Mouse (Mus musculus) layer of hippocampus, adult 11-12 months (tissue): ENCODE data around the gene Pemt.

ENCODE experiments used
- DNase-seq: peaks from one replicate; pipeline ENCODE4 v3.0.0; 2022; ENCODE audit warnings: low spot score

Pemt gene

DNA sequence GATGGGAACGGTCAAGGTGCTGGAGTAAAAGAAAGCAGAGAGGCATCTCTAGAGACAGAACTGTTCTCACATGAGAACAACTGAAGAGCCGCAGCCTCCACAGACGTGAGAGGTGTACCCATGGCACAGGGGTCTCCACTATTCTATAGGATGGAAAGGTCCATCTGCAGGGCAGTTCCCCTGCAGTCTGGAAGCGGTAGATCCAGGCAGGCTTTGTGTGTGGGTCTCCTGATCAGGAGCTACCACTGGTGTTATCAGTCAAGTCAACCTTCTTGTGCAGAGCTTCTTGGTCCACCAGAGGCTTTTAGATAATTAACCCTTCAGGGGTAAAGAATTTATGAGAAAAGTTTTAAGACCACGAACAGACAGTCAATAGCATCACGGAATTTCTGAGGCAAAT, 10.2 kb upstream of the Pemt start:
- no peak for DNase-seq

DNA sequence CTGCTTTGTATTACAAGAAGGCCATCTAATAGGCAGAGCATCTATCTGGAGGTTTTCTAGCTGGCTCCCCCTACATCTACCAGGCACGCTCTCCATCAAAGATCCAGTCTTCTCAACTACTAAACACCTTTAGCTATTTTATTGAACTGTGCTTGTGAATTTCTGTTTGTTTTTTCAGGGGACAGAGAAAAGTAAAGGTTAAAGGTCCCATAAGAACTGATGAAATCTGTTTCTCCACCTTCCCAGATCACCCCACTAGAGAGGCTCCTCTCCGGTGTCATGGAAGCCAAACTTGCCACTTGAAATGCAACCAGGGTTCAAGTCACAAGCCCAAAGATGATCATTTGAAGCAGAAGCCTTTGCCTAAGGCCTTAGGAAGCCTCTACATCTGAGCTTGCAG, 2.6 kb upstream of the Pemt start:
- DNase-seq: no peak

DNA sequence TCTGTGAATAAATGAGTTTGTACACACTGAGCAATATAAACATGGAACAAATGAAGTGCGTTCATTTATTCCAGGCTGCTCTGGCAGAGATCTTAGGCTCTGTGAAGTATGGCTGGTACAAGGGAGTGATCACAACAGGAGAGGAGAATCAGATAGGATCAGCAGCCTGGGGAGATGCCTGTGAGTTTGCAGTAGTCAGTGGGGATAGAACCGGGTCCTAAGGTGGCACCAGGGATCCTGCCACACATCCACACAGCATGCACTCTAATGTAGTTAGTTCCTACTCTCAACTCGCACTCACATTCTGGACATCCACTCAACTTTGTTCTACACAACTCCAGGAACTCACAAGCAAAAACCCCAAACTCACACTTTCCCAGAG, 622 bp downstream of the Pemt start:
- DNase-seq: peak; percentile 20

DNA sequence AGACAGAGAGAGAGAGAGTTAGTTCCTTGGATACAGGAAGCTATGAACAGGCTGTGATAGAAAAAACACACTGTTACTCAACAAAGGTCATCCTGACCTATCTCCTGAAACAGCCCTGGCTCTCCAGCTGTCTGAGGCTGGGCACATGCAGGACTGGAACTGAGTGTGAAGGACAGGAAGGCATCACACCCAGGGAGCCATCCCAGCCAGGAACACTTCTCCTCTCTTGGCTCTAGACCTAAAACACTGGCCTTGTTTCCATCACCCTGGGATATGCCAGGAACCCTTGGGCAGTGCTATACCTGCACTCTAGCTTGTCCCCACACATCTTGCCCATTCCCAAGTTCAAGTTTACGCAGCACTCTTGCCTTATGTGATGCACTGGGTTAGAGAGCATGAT, 1.5 kb downstream of the Pemt start:
- DNase-seq: no peak

GRCm38 (mm10) chr11:60042277-60042676, 4.0 kb downstream of the Pemt start:
- DNase-seq: no peak

GRCm38 (mm10) chr11:60036537-60037220, 9.6 kb downstream of the Pemt start:
- no peak for DNase-seq

DNA sequence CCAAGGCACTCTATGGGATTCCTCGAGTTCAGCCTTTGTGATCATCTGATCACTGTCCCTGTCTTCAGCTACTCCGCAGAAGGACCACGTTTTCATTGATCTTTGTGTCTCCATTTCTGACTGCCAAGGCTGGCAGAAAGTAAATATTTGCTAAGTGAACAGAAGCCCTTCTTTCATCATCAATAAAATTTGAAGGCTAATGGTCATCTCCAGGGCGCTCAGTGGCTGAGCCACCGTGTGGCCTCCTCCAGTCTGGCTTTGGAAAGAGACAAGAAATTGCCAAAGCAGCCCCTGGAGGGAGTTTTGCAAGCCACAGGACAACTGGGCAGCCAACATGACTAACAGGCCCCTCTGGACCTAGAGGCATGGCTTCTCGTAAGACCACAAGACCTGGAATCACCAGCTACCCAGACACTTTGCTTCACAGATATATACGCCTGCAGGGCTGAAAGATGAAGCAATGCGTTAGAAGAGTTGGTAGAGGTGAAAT, 11.3 kb downstream of the Pemt start:
- no peak for DNase-seq

DNA sequence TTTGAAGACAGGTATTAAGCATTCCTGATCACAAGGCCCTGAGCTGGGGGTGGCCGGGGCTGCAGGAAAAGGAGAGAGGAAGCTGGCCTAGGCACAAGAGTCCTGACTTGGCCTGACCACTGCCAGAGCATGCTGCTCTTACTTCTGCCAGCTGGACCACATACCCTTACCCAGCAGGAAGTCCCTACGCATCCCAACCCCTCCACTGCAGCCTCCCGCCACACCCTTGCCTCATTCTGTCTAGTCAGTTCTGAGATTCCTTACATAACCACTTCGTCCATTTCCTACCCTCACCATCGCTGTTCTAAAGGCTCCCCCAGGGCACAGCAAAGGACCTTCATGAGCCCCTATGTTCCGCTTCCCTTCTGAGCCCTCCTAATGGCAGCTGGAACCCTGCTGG, 12.0 kb downstream of the Pemt start:
- DNase-seq: no peak

DNA sequence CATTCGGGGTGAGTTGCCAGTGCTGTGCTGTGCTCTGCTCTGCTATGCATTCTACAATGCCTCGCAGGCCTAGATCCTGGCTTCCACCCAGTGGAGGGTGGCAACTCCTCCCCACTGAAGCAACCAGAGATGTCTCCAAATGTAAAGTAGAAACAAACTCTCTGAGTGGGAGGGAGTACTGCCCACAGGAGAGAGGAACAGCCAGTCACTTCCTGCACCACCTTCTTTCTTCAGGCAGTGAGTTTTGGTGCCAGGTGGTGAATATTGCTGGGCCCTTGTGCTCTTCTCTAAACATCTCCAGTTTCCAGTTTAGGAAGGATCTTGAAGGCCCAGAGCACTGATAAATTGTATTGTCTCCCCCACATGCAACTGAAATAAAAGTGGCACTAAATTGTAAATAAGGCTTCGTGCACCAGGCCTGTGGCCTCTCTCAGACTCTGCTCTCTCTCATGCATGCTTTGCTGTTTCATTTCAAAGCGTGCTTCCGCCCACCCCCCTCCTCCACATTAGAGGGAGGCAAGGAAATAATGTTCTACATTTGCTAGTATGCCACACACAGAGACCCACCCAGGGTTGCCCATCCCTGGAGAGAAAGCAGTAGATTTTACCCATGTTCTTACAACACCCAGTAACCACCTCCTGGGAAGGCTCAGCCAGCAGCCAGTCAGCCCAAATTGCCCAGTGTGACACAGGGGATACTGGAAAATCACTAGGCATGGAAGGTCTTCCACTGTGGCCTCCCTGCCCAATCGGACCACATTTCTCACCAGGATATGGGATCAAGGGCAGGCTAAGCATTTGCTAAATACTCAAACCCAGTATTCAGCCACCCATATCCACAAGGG, 13.5 kb downstream of the Pemt start:
- no peak for DNase-seq

- no peak for DNase-seq
Observed at GRCm38 (mm10) chr11:60030747-60031331, 15.4 kb downstream of the Pemt start.

- DNase-seq: no peak
Observed at GRCm38 (mm10) chr11:60029976-60030375, 16.3 kb downstream of the Pemt start.

DNA sequence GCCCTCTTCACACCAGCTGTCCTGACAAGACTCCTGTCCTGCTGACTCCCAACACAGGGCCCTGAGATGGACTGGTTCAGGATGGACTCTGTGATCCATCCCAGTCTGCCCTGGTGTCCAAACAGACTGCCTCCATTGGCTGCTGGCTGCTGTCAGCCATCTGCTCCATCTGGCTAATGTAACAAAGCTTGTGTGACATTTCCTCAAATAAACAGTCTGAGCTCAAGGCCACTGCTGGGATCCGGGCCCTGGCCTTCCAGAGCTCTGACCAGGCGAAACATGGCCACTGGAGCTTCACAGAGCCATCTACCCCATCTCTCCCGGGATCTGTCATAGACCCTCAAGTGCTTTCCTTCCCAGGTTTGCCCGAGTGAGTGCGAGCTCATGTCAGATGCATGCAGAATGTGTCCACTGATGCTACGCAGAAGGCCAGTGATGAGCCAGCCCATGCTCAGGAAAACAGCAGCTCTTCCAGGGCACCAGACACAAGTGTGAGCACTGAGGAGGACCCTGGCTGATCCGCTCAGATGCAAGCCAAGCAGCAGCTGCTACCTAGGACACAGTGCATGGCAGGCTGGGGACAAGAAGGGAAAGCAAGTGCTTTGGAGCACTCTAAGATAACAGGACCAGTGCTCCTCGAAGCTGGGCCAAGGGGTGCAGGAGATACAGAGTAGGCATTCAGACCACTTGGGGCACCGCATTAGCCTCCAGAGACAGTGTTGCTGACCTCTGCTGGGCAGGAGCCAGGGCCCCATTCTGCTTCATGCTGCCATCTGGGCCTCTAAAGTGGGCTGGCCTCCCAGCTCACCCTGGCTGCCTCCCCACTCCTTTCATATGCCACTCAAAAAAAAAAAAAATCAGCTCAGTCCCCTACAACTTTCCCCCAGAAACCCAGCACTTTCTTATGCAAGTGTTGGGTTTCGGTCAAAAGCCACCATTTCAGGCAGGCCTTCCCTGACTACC, 18.1 kb downstream of the Pemt start:
- no peak for DNase-seq

DNA sequence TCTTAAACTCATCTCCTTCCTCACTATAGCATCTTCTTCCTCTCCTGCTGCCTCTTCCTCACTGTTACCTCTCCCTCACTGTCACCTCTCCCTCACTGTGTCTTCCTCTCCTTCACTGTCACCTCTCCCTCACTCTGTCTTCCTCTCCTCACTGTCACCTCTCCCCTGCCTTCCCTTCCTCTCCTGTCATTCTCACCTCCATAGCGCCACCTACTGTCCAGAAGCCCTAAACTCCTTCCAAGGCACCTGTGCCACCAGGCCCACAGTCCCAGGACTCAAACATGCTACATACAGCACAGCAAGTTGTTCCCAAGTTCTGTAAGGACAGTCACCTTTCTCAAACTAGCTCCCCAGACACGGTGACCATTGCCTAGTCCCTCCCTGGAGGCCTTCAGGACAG, 19.0 kb downstream of the Pemt start:
- DNase-seq: peak; percentile 83

DNA sequence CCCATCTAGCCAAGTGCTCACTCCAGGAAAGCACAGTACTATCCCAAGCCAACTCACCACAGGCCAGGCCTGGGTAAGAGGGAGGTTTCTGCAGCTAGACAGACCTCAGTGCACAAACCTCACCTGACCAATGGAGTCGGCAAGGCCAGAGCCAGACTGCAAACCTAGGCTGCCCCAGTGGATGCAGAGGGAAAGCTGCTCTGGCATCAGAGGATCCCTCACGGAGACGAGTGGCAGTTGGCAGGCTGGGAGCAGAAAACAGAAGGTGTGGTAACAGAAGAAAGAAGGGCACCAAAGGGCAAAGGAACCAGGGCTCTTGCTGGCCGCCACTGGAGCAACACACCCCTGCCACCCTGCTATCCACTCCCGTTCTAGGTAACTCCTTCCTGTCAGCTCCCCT, 20.1 kb downstream of the Pemt start:
- DNase-seq: no peak

DNA sequence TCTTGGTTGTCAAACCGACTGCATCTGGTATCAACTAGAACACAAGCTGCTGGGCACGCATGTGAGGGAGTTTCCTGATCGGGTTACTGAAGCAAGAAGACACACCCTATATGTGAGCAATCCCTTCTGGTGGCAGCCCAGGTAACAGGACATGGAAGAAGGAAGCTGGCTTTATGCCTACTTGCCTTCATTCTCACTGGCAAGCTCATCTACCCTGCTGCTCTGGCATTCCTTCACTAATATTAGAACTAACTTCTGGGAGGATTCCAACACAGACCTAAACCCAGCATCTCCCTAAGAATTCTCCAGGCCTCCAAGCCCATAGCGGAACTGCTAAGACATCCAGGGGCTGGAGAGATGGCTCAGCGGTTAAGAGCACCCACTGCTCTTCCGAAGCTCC, 25.1 kb downstream of the Pemt start:
- no peak for DNase-seq

GRCm38 (mm10) chr11:60016726-60017125, 29.6 kb downstream of the Pemt start:
- DNase-seq: no peak

DNA sequence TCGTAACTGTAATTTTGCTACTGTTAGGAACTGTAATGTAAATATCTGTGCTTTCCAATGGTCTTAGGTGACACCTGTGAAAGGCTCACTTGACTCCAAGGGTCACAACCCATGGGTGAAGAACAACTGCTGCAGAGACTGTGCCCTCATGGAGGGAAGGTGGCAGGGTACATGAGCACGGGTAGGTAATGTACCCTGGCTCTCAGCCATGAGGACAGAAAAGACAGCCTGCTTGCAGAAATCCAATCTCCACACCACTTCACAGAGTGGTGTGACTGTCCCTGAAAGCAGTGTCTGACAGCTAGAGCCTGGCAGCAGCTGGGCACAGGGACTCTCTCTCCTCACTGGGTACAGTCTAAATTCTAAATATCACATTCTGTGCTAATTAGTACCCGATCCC, 34.8 kb downstream of the Pemt start:
- DNase-seq: no peak

- no peak for DNase-seq
Observed at GRCm38 (mm10) chr11:60009451-60009850, 36.8 kb downstream of the Pemt start.

GRCm38 (mm10) chr11:60005866-60006265, 40.4 kb downstream of the Pemt start:
- no peak for DNase-seq

DNA sequence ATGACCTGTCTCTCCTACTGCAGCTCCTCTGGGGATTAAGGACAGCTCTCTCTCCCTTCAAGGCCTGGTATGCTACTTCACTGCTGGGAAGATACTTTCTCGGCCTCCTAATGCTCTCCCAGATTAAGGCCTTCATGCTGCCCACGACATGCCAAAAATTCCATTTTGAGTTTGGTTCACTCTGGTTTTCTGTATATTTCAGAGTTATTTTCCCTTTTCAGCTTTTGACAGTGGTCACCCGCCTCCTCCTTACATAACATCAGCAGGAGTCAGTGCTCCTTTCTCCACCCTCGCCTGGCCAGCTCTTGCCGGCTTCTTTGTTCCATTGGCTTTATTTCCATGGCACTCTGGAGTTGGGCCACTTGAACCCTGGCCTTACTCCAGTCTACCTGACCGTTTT, 41.6 kb downstream of the Pemt start:
- no peak for DNase-seq

DNA sequence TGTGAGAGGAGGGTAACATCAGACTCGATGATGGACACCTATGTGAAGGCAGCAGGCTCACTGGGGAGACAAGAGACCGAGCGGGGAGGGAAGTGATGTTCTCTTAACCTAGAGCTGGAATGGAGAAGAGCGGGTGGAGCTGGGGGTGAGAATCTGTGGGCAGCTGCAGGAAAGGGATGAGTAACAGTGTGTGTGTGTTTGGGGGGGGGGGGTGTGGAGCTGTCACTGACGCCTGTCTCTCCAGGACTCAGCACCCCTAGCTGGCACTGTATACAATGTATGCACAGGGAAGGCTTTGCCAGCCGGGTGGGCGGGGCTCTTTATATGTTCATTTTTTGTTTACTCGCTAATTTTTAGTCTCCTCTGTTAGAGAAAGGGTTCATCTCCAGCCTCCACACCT, 42.5 kb downstream of the Pemt start:
- no peak for DNase-seq
